Mouse (Mus musculus) neural tube, embryonic 12.5 days (tissue): Measurements from ENCODE around the gene Gins3. TPM values are rescaled to one million over a fixed set of nuclear protein-coding genes. Genes with fewer than 3 reads are reported as not detected.

ENCODE experiments used
- ATAC-seq: fragments of 200-750 bp; cut with Nextera tagmentation; 2 replicates; pipeline ENCODE4 v1.8.0; 2017; ENCODE audit warnings: low read depth, mild to moderate bottlenecking, moderate TSS enrichment, moderate library complexity; ENCODE audit not compliant: low FRiP score
- H3K27ac ChIP-seq: fragments of 300-500 bp; sonication (generic); 2 replicates; pipeline ENCODE4 v1.5.1; 2016
- H3K27me3 ChIP-seq: fragments of 300-500 bp; sonication (generic); replicated peaks from 2 replicates; pipeline ENCODE4 v1.6.1; 2016; ENCODE audit warnings: mild to moderate bottlenecking
- H3K36me3 ChIP-seq: fragments of 300-500 bp; sonication (generic); 2 replicates; pipeline ENCODE4 v1.6.1; 2016; ENCODE audit warnings: mild to moderate bottlenecking
- H3K4me1 ChIP-seq: fragments of 300-500 bp; sonication (generic); 2 replicates; pipeline ENCODE4 v1.6.1; 2016
- H3K4me2 ChIP-seq: fragments of 300-500 bp; sonication (generic); replicated peaks from 2 replicates; pipeline ENCODE4 v1.6.1; 2016; ENCODE audit warnings: mild to moderate bottlenecking
- H3K4me3 ChIP-seq: fragments of 300-500 bp; sonication (generic); 2 replicates; pipeline ENCODE4 v1.5.1; 2016
- H3K9ac ChIP-seq: fragments of 300-500 bp; sonication (generic); 2 replicates; pipeline ENCODE4 v1.6.1; 2016; ENCODE audit warnings: mild to moderate bottlenecking
- H3K9me3 ChIP-seq: fragments of 300-500 bp; sonication (generic); 2 replicates; pipeline ENCODE4 v1.6.1; 2016; ENCODE audit warnings: mild to moderate bottlenecking
- WGBS: fragments of 180-500 bp; shearing (Covaris S2); methylation state at CpG from one replicate; pipeline ENCODE4 v1.1.7; 2016; 5-methylcytosine and 5-hydroxymethylcytosine counted together
- polyA plus RNA-seq: library from polyadenylated mRNA; unstranded; fragments of >200 nt; fragmentation: Nextera tagmentation; extraction: Ambion mirVana; gene quantifications from 2 replicates; pipeline ENCODE4 v1.2.1, GENCODE M21; 2016

Gins3 gene
- polyA plus RNA-seq, 1 experiment from 2014 or later, result 16.1 TPM

- Histone ChIP-seq H3K9ac (peak within 1 kb of the TSS; percentile 67), H3K4me3 (peak within 1 kb of the TSS; percentile 61), H3K4me1 (peaks cover 19% of the 10 kb centered on the region), H3K36me3 (no peaks in the 10 kb centered on the region), H3K27ac (no peak within 1 kb of the TSS), H3K9me3 (no peaks in the 10 kb centered on the region), H3K4me2 (peak within 1 kb of the TSS; percentile 96), H3K27me3 (peaks cover 54% of the 10 kb centered on the region)
- 53% methylated on average over 9 of the region's 9 CpGs for WGBS
- no peak for ATAC-seq
Observed at GRCm38 (mm10) chr8:95676631-95677030, 43.4 kb downstream of the Gins3 start, which contains the start of gene Ndrg4. Gene Ndrg4, plus strand, starts transcription at chr8:95676980.

- Histone ChIP-seq H3K36me3 (no peaks in the 10 kb centered on the region), H3K4me1 (peaks cover 19% of the 10 kb centered on the region), H3K9me3 (no peaks in the 10 kb centered on the region), H3K27ac (no peak overlapping the region), H3K4me2 (peak overlapping the region; percentile 96), H3K9ac (peak overlapping the region; percentile 67), H3K27me3 (peaks cover 54% of the 10 kb centered on the region), H3K4me3 (peak overlapping the region; percentile 61)
- peak; percentile 34 for ATAC-seq
- under 1% methylated on average over 31 of the region's 48 CpGs for WGBS
Observed at GRCm38 (mm10) chr8:95677591-95678023, 44.4 kb downstream of the Gins3 start.

GRCm38 (mm10) chr8:95678024-95678611 is 44.9 kb downstream of the Gins3 start:
- Histone ChIP-seq H3K4me3 (peak overlapping the region; percentile 61), H3K4me1 (peaks cover 19% of the 10 kb centered on the region), H3K9me3 (no peaks in the 10 kb centered on the region), H3K27ac (no peak overlapping the region), H3K27me3 (peaks cover 54% of the 10 kb centered on the region), H3K9ac (peak overlapping the region; percentile 67), H3K4me2 (peak overlapping the region; percentile 96), H3K36me3 (no peaks in the 10 kb centered on the region)
- 1% methylated on average over 56 of the region's 70 CpGs for WGBS
- peak; percentile 48 for ATAC-seq

GRCm38 (mm10) chr8:95688073-95688672 is 54.9 kb downstream of the Gins3 start:
- no peaks in the 10 kb centered on the region for H3K27me3 ChIP-seq
- no peak overlapping the region for H3K4me3 ChIP-seq
- no peak overlapping the region for H3K27ac ChIP-seq
- H3K36me3 ChIP-seq, result no peaks in the 10 kb centered on the region
- WGBS, result 82% methylated on average over 10 of the region's 10 CpGs
- no peaks in the 10 kb centered on the region for H3K9me3 ChIP-seq
- no peaks in the 10 kb centered on the region for H3K4me1 ChIP-seq
- H3K9ac ChIP-seq, result no peak overlapping the region
- H3K4me2 ChIP-seq, result no peak overlapping the region
- no peak for ATAC-seq

GRCm38 (mm10) chr8:95690929-95691541 is 57.8 kb downstream of the Gins3 start:
- Histone ChIP-seq H3K4me3 (no peak overlapping the region), H3K36me3 (no peaks in the 10 kb centered on the region), H3K4me1 (peaks cover 14% of the 10 kb centered on the region), H3K9me3 (no peaks in the 10 kb centered on the region), H3K9ac (no peak overlapping the region), H3K27ac (no peak overlapping the region), H3K4me2 (no peak overlapping the region), H3K27me3 (0 out of 2 replicates have a peak, but pooled peaks cover 6% of the 10 kb centered on the region)
- no peak for ATAC-seq
- 86% methylated on average over 13 of the region's 13 CpGs for WGBS

DNA sequence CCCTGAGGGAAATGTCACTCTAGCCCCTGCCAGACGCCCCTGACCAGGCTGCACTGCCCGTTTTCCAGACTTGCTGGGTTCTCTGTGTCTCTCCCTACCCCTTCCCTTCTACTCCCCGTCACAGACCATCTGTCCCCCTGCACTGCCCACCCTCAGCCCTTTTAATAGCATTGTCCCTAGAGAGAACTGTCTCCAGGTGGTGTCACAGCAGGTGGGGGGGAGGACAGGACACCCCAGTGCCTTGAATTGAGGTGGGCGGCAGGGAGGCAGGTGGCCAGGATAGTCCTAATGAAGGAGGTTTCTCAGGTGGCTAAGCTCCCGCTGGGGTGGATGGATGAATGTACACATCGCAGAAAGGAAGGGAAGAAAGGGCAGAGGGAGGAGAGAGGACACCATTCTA is 61.4 kb downstream of the Gins3 start:
- Histone ChIP-seq H3K4me1 (peaks cover 17% of the 10 kb centered on the region), H3K27me3 (peaks cover 6% of the 10 kb centered on the region; the same call in 1 of the 2 replicates), H3K36me3 (no peaks in the 10 kb centered on the region), H3K4me2 (no peak overlapping the region; the same call in none of the 2 replicates), H3K4me3 (no peak overlapping the region), H3K9me3 (no peaks in the 10 kb centered on the region), H3K9ac (0 out of 2 replicates have a peak overlapping the region, but pooled peaks have one; percentile 1), H3K27ac (no peak overlapping the region)
- 10% methylated on average over 6 of the region's 6 CpGs for WGBS
- ATAC-seq, result peak; percentile 34

Other genes starting within 250 kb of the Gins3 start
- 124 and 127 TPM in 2 replicates for gene Cfap20, start 198.6 kb upstream of the Gins3 start, polyA plus RNA-seq
- gene Csnk2a2, start 143.4 kb upstream of the Gins3 start, polyA plus RNA-seq, result 9.1 and 12.6 TPM in 2 replicates
- gene Ccdc113, start 99.4 kb upstream of the Gins3 start, polyA plus RNA-seq, result 0.20 TPM in 1 of 2 replicates, not detected in the other
- not detected in 2 replicates for gene Prss54, start 57.1 kb upstream of the Gins3 start, polyA plus RNA-seq
- gene Ndrg4, start 43.5 kb downstream of the Gins3 start, polyA plus RNA-seq, result 130 and 145 TPM in 2 replicates
- gene Setd6, start 82.4 kb downstream of the Gins3 start, polyA plus RNA-seq, result 16.6 and 23.0 TPM in 2 replicates
- 67.5 and 73.7 TPM in 2 replicates for gene Cnot1, start 174.0 kb downstream of the Gins3 start, polyA plus RNA-seq
- gene Sap18b, start 191.9 kb downstream of the Gins3 start, polyA plus RNA-seq, result 355 and 356 TPM in 2 replicates
- gene Slc38a7, start 220.1 kb downstream of the Gins3 start, polyA plus RNA-seq, result 19.8 and 21.4 TPM in 2 replicates